Mouse (Mus musculus) v-Abl transformed pro-B cells (cell line): Measurements from ENCODE around the gene Ntm.

Experiments
- in situ Hi-C, 2 experiments: fragments of 400-800 bp; cut with MboI; formaldehyde crosslinking; loops; one replicate each; pipeline ENCODE4 v1.15.1; 2025; ENCODE audit not compliant: unreplicated experiment in 2 of 2

Gene Ntm

GRCm38 (mm10) chr9:29663286-29663685, 299.7 kb downstream of the Ntm start:
- in situ Hi-C loops: loop anchor here (25.0 kb wide), 3 partner anchors 749 to 1424 kb away; partner anchors contain the start of gene Adamts8 (in 1 of the 2)

GRCm38 (mm10) chr9:29661468-29662145, 301.3 kb downstream of the Ntm start:
- in situ Hi-C loops: loop anchor here (25.0 kb wide), 3 partner anchors 751 to 1426 kb away; partner anchors contain the start of gene Adamts8 (in 1 of the 2)

GRCm38 (mm10) chr9:29660059-29660613, 302.8 kb downstream of the Ntm start:
- in situ Hi-C loops: loop anchor here (25.0 kb wide), 3 partner anchors 752 to 1427 kb away; partner anchors contain the start of gene Adamts8 (in 1 of the 2)

- in situ Hi-C loops: loop anchor here (10.0 to 25.0 kb wide), 4 partner anchors 754 to 1429 kb away; partner anchors contain the start of gene Adamts8 (in 1 of the 2)
These were observed 305.0 kb downstream of the Ntm start for GRCm38 (mm10) chr9:29657761-29658465.

- in situ Hi-C loops: loop anchor here (10.0 to 25.0 kb wide), 4 partner anchors 757 to 1432 kb away; partner anchors contain the start of gene Adamts8 (in 1 of the 2)
These were observed 308.1 kb downstream of the Ntm start for GRCm38 (mm10) chr9:29654885-29655284.

- in situ Hi-C loops: loop anchor here (10.0 to 25.0 kb wide), 4 partner anchors 759 to 1434 kb away; partner anchors contain the start of gene Adamts8 (in 1 of the 2)
These were observed 309.2 kb downstream of the Ntm start for GRCm38 (mm10) chr9:29653678-29654235.

- in situ Hi-C loops: loop anchor here (10.0 to 25.0 kb wide), 4 partner anchors 759 to 1434 kb away; partner anchors contain the start of gene Adamts8 (in 1 of the 2)
These were observed 310.1 kb downstream of the Ntm start for GRCm38 (mm10) chr9:29652854-29653253.

GRCm38 (mm10) chr9:29651856-29652255, 311.1 kb downstream of the Ntm start:
- in situ Hi-C loops: loop anchor here (10.0 to 25.0 kb wide), 4 partner anchors 760 to 1435 kb away; partner anchors contain the start of gene Adamts8 (in 1 of the 2)

GRCm38 (mm10) chr9:29651226-29651625, 311.7 kb downstream of the Ntm start:
- in situ Hi-C loops: loop anchor here (10.0 to 25.0 kb wide), 4 partner anchors 761 to 1436 kb away; partner anchors contain the start of gene Adamts8 (in 1 of the 2)

GRCm38 (mm10) chr9:29650679-29651078, 312.3 kb downstream of the Ntm start:
- in situ Hi-C loops: loop anchor here (10.0 to 25.0 kb wide), 4 partner anchors 762 to 1437 kb away; partner anchors contain the start of gene Adamts8 (in 1 of the 2)

GRCm38 (mm10) chr9:29650266-29650665, 312.7 kb downstream of the Ntm start:
- in situ Hi-C loops: loop anchor here (10.0 to 25.0 kb wide), 4 partner anchors 762 to 1437 kb away; partner anchors contain the start of gene Adamts8 (in 1 of the 2)

GRCm38 (mm10) chr9:29648256-29648655, 314.7 kb downstream of the Ntm start:
- in situ Hi-C loops: loop anchor here (5.0 to 25.0 kb wide), 3 partner anchors 1241 to 1911 kb away; no protein-coding TSS in a partner anchor

- in situ Hi-C loops: loop anchor here (5.0 to 25.0 kb wide), 3 partner anchors 1240 to 1910 kb away; no protein-coding TSS in a partner anchor
These were observed 315.2 kb downstream of the Ntm start for GRCm38 (mm10) chr9:29647764-29648163.

- in situ Hi-C loops: loop anchor here (5.0 to 25.0 kb wide), 3 partner anchors 1239 to 1909 kb away; no protein-coding TSS in a partner anchor
These were observed 317.0 kb downstream of the Ntm start for GRCm38 (mm10) chr9:29645796-29646400.

- in situ Hi-C loops: loop anchor here in 1 of 2 experiments (25.0 kb wide), 1 partner anchor 1906 kb away; no protein-coding TSS in a partner anchor
These were observed 319.8 kb downstream of the Ntm start for GRCm38 (mm10) chr9:29642997-29643657.

GRCm38 (mm10) chr9:29637335-29637734, 325.6 kb downstream of the Ntm start:
- in situ Hi-C loops: loop anchor here in 1 of 2 experiments (25.0 kb wide), 1 partner anchor 1900 kb away; no protein-coding TSS in a partner anchor

- in situ Hi-C loops: no loop called here
These were observed 345.8 kb downstream of the Ntm start for GRCm38 (mm10) chr9:29617181-29617580.

GRCm38 (mm10) chr9:29612020-29612612, 350.8 kb downstream of the Ntm start:
- in situ Hi-C loops: no loop called here
